In the genomic region with DNA sequence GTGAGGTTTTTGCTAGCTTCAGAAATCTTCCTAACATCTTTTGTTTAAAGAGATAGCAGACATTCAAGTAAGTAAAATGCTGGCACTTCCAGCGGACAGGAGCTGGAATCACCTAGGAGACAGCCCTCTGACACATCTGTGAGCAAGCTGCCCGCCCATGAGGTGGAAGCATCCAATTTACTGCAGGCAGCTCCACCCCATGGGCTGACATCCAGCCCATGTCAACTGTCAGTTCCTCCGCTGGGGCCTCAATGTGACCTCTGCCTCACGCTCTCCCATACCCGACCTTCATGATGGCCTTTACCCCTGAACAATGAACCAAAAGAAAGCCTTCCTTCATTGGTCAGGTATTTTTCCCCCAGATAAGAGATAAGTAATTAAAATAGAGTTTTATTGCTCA, we compare ENCODE assay signal across 11 mouse cellular contexts.
DNase-seq lines count a peak whose midpoint lies in the region; ATAC-seq lines count a peak whose summit lies in the region.
"Had no signal": no experiment of that assay in that cellular context is flagged by ENCODE, and none has a peak within 500 bp of the region (broad histone marks: within the 10 kb centered on the region; RNA-seq: fewer than 3 reads in every experiment).

No protein-coding gene starts in this region.

- H3K4me1 ChIP-seq in kidney, embryonic 14.5 days (ENCODE audit: control insufficient read depth, insufficient read depth, low read length) = 0 out of 2 replicates have a peak, but pooled peaks cover 3% of the 10 kb centered on the region

- peak; percentile 30 for DNase-seq in kidney, postnatal 14 days
- peak; percentile 63 for DNase-seq in ZHBTc4 (ENCODE audit: low read depth, low spot score)
- peak; percentile 14 for DNase-seq in embryo, embryonic 9.5 days (ENCODE audit: extremely low spot score)
- DNase-seq in heart, postnatal 25 days (ENCODE audit: low spot score) = peak; percentile 23
- no peak for DNase-seq in frontal cortex, postnatal 10 days (ENCODE audit: low spot score in 2 of 2)
- DNase-seq in left cerebral cortex, adult 11 months (ENCODE audit: low spot score) = no peak
- DNase-seq: cerebellum, adult 8-10 months had no signal

- no peak overlapping the region for H3K4me2 ChIP-seq in kidney, embryonic 14.5 days (replicated peaks; ENCODE audit: low read depth, low read length)

- no peaks in the 10 kb centered on the region for H3K27me3 ChIP-seq in kidney, embryonic 14.5 days (ENCODE audit: control insufficient read depth, insufficient read depth, low read length)

- no peak for ATAC-seq in kidney, embryonic 14.5 days (ENCODE audit: low FRiP score, low TSS enrichment)
- ATAC-seq: activated CD4-positive, CD25-positive, alpha-beta regulatory T cell, adult 4 months; intestine, postnatal 0 days had no signal

- H3K9ac ChIP-seq in kidney, embryonic 14.5 days (ENCODE audit: low read depth, low read length) = no peak overlapping the region

- 28% methylated on average over 5 of the region's 5 CpGs for WGBS in kidney, embryonic 14.5 days

- no peak overlapping the region for H3K27ac ChIP-seq in kidney, embryonic 14.5 days (ENCODE audit: low read depth, low read length)
- H3K27ac ChIP-seq: limb, embryonic 10.5 days had no signal

- no peaks in the 10 kb centered on the region for H3K36me3 ChIP-seq in kidney, embryonic 14.5 days (ENCODE audit: control insufficient read depth, insufficient read depth, low read length)

- no peak overlapping the region for H3K4me3 ChIP-seq in kidney, embryonic 14.5 days (ENCODE audit: low read length)
- H3K4me3 ChIP-seq: limb, embryonic 10.5 days had no signal

- no peaks in the 10 kb centered on the region for H3K9me3 ChIP-seq in kidney, embryonic 14.5 days (ENCODE audit: control insufficient read depth, low read length)
- H3K9me3 ChIP-seq: limb, embryonic 10.5 days had no signal

- intact Hi-C loops in heart, postnatal 25 days (cut with DNase I) = no loop called here

Comparison
In these comparisons a context has a peak if more than half of its experiments do, and no peak if none do; other contexts are left out.
1. DNase-seq: peak in kidney, postnatal 14 days (single experiment), ZHBTc4 (single experiment), embryo, embryonic 9.5 days (single experiment) and heart, postnatal 25 days (single experiment); none in frontal cortex, postnatal 10 days (0 of 2) and left cerebral cortex, adult 11 months (single experiment).